Mouse (Mus musculus) MN1 (cell line): Measurements from ENCODE around the gene Setd2.

Experiments used
- DNase-seq: peaks from one replicate; pipeline ENCODE4 v3.0.0-alpha.2; 2016; ENCODE audit warnings: low spot score

The Setd2 gene

GRCm38 (mm10) chr9:110532538-110533291 lies at the start of gene Setd2:
Setd2 (plus strand) TSS chr9:110532597.
- peak; percentile 67 for DNase-seq

- no peak for DNase-seq
These were observed 43.6 kb upstream of the Setd2 start for GRCm38 (mm10) chr9:110488841-110489240.

- no peak for DNase-seq
These were observed 41.5 kb upstream of the Setd2 start for GRCm38 (mm10) chr9:110490913-110491312.

GRCm38 (mm10) chr9:110525737-110526136 lies 6.7 kb upstream of the Setd2 start:
- no peak for DNase-seq

GRCm38 (mm10) chr9:110529002-110529737 lies 3.2 kb upstream of the Setd2 start:
- DNase-seq, result no peak

GRCm38 (mm10) chr9:110530650-110531049 lies 1.7 kb upstream of the Setd2 start:
- DNase-seq, result no peak

GRCm38 (mm10) chr9:110531151-110531791 lies 1.1 kb upstream of the Setd2 start:
- peak; percentile 16 for DNase-seq

GRCm38 (mm10) chr9:110531914-110532489 lies 395 bp upstream of the Setd2 start:
- DNase-seq, result peak; percentile 96

- no peak for DNase-seq
These were observed 1.2 kb downstream of the Setd2 start for GRCm38 (mm10) chr9:110533645-110534044.

GRCm38 (mm10) chr9:110535114-110535513 lies 2.7 kb downstream of the Setd2 start:
- no peak for DNase-seq

GRCm38 (mm10) chr9:110536636-110537035 lies 4.2 kb downstream of the Setd2 start:
- DNase-seq, result no peak

- DNase-seq, result no peak
These were observed 6.1 kb downstream of the Setd2 start for GRCm38 (mm10) chr9:110538511-110538910.

GRCm38 (mm10) chr9:110541988-110542387 lies 9.6 kb downstream of the Setd2 start:
- no peak for DNase-seq

GRCm38 (mm10) chr9:110548261-110548660 lies 15.9 kb downstream of the Setd2 start:
- no peak for DNase-seq

GRCm38 (mm10) chr9:110568309-110568708 lies 35.9 kb downstream of the Setd2 start:
- no peak for DNase-seq

- DNase-seq, result no peak
These were observed 49.8 kb downstream of the Setd2 start for GRCm38 (mm10) chr9:110582161-110582560.

GRCm38 (mm10) chr9:110583521-110583920 lies 51.1 kb downstream of the Setd2 start:
- DNase-seq, result no peak

GRCm38 (mm10) chr9:110611471-110611870 lies 79.1 kb downstream of the Setd2 start:
- DNase-seq, result no peak

GRCm38 (mm10) chr9:110617081-110617480 lies 84.7 kb downstream of the Setd2 start:
- DNase-seq, result no peak

GRCm38 (mm10) chr9:110620180-110620579 lies 87.8 kb downstream of the Setd2 start:
- no peak for DNase-seq

- no peak for DNase-seq
These were observed 88.3 kb downstream of the Setd2 start for GRCm38 (mm10) chr9:110620685-110621084.

- no peak for DNase-seq
These were observed 90.3 kb downstream of the Setd2 start for GRCm38 (mm10) chr9:110622621-110623219.
